Mouse (Mus musculus) c-Kit-positive CD71-positive TER-119-positive erythroid progenitor cells, embryonic 14.5 days (primary cell): ENCODE data around the gene Tmem253.
A peak's percentile ranks its signal among the peaks of the same experiment; 100 is the strongest.

Experiments
- DNase-seq: peaks from one replicate; pipeline ENCODE4 v3.0.0-alpha.2; 2013; ENCODE audit warnings: low spot score

Tmem253 gene

DNA sequence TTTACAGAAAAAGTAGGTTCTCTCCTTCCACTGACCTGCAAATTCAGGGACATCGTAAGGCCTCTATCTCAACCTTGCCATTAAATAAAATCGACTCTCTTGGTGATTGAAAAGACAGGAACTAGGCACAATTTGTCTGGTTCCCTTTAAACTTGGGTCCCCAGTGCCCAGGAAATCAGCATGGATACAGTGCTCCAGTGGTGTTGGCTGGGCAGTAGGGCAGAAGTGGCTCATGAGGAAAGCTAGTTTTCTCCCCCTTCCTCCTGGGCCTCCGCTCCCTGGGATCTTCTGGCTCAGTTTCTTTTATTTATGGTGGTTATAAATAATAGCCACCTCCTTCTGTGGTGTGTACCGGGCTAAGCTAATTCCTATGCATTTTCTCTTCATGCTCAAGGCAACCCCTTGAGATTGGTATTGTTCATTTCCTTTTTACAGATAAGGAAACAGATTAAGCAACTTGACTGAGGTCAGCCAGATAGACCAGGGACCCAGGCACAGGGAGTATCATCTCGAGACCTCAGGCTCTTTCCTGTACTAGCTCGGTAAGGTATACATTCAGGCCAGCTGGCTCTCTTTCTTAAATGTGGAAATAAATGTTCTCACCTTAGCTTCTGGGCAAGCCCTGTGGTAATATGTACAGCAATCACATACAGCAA is at the start of gene Tmem253:
TSS of gene Tmem253 (plus strand) at position 214 of the 656 bp plus-strand sequence.
- DNase-seq: no peak

GRCm38 (mm10) chr14:51967400-51967799 is 48.1 kb upstream of the Tmem253 start:
- no peak for DNase-seq

DNA sequence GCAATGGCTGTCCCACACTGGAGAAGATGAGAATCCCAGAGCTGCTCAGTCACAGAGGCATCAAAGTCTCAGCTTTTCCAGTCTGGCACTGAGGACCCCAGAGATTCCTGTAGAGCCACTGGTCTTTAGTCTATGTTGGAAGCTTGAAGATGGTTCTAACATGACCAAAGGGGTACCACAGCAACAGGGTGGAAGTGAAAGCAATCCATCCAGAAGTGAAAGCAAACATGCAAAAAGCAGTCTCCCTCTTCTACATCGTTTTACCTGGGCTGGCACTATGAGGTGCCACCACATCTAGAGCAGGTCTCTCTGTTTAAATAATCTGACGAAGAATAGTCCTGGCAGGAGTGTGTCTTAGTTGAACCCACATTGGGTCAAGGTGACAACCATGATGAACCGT is 36.2 kb upstream of the Tmem253 start:
- DNase-seq: no peak

- peak; percentile 39 for DNase-seq
Observed at GRCm38 (mm10) chr14:51983251-51983650, 32.2 kb upstream of the Tmem253 start.

DNA sequence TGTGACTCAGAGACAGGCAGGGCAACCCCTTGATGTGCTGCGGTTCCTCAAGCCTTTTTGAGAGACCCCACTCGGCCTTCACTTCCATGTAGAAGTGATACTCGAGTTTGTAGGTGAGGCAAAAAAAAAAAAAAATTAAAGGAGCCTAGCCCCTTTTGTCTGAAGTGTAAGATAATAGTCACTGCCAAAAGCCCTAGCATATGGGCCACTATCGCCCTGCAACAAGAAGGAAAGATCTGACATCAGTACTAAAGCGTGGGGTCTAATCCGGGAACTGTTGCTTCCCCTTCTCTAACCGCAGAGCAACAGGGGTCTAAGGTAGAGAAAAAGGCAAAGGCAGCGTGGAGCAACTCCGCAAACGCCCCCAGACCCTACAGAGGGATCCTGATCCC is 31.6 kb upstream of the Tmem253 start:
- no peak for DNase-seq

DNA sequence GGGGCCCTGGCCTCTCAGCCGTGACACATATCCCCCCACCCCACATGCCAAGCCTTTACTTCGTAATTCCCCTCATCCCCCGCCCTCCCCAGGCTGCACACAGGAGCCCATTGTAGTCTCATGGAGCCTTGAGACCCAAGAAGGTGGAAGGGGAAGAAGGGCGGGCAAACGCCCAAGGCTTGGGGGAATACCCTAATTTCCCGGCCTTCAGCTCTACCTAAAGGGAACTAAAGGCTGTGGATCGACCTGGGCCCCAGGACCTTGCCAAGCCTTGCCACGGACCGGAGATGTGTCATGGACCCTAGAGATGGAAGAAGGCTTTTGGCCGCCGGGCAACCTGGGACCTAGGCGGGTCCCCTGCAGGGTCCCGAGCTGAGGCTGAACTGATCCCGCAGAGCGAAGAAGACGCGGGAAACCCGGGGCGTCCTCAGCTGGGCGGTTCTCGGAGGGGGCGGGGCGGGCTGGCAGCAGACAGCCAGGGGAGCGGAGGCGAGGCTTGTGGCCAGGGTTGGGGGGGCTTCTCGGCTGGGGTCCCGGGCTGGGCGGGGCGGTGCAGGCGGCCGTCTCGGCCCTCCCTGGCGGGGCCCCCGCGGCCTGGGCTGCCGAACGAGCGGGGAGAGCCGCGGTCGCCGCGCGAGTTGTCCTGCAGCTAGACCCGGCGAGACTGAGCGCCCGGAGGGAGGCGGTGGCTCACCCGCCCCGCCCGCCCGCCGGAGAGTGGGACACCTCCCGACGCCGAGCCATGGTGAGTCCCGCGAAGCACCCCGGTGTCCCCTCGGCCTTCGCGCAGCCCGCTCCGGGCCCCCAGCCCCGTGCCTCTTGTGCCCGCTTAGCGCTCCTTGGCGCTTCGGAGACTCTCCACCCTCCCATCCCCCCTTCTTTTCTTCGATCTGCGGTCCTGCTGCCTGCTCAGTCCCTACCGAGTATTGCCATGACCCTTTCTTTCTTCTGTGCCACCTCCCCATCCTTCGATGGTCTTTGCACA is 30.9 kb upstream of the Tmem253 start, which contains the start of gene Arhgef40:
TSS of gene Arhgef40 (plus strand) at position 473 of the 985 bp plus-strand sequence.
- DNase-seq: peak; percentile 57

DNA sequence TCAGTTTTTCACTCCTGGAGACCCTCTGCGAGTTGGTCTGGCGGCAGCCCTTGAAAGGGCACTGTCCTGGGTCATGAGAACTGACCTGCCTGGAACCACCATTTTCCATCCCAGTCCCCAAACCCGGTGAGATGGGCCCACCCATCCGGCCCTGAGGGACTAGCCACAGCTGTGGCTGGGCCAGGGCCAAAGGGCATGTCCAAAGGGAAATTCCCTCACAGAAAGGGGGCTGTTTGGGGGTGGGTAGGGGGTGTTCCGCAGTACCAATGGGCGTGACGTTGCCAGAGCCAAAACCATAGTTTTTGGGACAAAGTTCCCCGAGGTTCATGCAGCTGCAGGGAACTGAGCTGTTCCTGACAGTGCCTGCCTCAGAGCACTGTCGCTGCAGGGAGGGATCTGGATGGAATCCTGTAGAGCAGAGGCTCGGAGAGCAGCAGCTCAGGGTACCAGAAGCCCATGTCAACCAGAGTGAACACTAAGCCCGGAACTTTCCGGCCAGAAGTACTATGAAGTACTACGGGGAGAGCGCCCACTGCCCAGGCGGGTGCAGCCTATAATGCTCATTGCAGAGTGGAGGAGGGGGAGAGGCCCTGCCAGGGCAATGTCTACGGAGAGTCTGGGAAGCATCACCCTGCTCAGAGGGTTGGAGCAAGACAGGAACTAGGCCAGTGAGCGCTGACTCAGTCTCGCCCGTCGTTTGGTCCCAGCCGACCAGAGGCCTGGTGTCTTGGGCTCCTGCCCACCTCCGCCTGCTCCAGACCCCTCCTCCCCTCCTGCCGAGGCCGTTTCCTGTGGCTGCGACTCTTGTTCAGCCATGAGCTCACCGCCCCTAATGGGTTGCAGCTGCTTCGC is 29.9 kb upstream of the Tmem253 start:
- no peak for DNase-seq

GRCm38 (mm10) chr14:51986153-51986505 is 29.3 kb upstream of the Tmem253 start:
- peak; percentile 70 for DNase-seq

DNA sequence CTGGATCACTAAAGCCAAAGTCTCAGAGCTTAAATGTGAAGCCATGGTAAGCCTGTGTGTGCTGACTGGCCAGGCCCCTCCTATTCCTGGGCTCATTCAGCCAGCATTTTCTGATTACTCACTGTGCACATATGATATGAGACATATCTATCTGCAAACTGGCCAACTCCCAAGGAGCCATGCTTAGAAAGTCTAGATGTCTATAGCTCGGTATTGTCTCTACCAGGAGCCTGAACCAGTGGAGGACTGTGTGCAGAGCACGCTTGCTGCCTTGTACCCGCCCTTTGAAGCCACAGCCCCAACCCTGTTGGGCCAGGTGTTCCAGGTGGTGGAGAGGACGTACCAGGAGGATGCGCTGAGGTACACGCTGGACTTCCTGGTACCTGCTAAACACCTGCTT is 28.3 kb upstream of the Tmem253 start:
- peak; percentile 60 for DNase-seq

GRCm38 (mm10) chr14:51988731-51989130 is 26.7 kb upstream of the Tmem253 start:
- no peak for DNase-seq

DNA sequence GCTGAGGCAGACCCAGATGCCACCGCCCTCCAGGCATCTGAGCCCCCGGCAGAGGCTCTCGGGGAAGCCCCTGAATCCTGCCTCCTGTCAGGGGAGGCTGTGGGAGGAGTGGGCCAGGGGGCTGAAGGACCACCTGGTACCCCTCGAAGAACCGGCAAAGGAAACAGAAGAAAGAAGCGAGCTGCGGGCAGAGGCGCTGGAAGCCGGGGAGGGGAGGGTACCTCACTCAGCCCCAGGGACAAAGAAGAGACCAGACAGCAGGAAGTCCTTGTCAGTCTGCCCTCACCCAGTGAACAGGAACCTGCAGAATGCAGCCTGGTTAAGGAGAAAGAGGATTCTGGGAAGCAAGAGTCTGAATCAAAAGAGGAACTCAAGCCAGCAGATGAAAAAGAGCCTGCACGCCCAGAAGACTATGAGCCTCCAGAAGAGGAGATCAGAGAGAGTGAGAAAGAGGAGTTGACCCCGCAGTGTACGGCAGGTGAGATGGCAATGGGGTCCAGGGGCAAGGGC is 25.9 kb upstream of the Tmem253 start:
- no peak for DNase-seq

DNA sequence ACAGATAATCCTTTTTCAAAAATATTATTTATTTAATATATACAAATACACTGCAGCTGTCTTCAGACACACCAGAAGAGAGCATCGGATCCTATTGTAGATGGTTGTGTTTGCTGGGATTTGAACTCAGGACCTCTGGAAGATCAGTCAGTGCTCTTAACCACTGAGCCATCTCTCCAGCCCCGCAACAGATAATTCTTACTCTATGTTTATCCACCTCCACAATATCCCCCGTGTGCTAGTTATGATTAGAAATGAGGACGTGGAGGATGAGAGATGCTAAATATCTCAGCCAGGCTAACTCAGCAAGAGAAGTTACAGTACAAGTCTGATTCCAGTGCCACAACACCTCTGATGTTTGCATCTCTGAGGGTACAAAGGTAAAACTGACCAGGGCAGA is 21.0 kb upstream of the Tmem253 start:
- no peak for DNase-seq

DNA sequence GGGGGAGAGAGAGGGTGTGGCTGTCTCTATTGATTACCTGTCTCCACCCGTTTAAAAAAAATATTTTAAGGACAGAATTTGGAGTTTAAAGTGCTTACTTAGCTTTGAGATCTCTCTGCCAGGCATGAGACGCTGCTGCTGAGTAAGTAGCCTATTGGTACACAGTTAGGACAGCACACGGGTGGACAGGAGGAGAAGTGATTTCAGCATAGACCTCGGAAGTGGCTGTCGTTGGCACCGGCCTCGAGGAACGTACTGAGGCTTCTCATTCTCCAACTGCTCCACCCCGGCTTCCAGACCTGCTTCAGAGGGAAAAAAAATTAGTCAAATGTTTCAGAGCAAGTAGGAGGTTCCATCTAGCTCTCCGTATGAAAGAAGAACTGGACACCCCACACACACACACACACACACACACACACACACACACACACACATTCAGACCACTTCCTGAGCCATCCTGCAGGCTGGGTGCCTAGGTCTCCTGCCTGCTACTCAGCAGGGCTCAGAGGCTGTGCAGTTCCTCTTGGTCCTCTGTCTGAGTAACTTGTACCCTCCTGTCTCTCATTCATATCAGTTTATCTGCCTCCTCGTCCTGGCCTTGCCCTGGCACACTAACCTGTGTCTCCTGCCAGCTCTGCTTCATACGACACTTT is 20.1 kb upstream of the Tmem253 start:
- DNase-seq: no peak

- DNase-seq: no peak
Observed at GRCm38 (mm10) chr14:51996231-51996841, 19.1 kb upstream of the Tmem253 start.

DNA sequence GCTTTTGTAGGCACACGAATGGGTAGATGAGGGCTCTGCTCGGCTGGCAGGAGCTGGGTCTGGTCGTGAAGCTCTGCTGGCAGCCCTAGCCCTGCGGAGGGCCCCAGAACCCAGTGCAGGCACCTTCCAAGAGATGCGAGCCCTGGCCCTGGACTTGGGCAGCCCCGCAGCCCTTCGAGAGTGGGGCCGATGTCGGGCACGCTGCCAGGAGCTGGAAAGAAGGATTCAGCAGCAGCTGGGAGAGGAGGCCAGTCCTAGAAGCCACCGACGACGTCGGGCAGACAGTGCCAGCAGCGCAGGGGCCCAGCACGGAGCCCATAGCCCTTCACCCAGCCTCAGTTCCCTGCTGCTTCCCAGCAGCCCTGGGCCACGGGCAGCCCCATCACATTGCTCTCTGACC is 18.6 kb upstream of the Tmem253 start:
- no peak for DNase-seq

DNA sequence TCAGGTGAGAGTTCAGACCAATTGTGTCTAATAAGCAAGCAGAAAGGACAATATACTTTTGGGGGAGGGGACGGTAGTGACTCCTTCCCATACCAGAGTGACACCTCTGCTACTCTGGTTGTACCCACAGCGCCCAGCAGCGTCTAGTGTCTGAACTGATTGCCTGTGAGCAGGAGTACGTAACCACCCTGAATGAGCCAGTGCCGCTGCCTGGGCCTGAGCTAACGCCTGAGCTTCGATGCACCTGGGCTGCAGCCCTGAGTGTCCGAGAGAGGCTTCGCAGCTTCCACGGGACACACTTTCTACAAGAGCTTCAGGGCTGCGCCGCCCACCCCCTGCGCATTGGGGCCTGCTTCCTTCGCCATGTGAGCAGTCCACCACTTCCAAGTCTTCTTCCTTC is 18.0 kb upstream of the Tmem253 start:
- DNase-seq: no peak

- no peak for DNase-seq
Observed at GRCm38 (mm10) chr14:52003981-52004495, 11.4 kb upstream of the Tmem253 start.

DNA sequence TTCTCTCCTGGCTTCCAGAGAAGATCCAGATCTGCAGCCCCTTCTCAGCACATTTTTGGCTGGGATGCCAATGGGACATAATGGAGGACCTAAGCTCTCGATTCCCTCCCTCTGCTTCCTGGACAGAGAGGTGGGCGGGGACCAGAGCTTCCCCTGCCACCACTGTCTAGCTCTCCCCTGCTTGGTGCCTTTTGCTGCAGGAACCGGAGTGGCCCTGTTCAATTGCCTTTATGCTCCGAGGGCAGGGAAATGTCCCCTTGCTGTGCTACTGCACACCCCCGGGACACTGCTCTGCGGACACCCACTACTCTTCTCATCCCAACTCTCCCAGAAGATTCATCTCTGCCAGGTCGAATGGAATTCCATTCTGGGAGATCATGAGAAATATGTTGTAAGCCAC is 10.3 kb upstream of the Tmem253 start:
- no peak for DNase-seq

DNA sequence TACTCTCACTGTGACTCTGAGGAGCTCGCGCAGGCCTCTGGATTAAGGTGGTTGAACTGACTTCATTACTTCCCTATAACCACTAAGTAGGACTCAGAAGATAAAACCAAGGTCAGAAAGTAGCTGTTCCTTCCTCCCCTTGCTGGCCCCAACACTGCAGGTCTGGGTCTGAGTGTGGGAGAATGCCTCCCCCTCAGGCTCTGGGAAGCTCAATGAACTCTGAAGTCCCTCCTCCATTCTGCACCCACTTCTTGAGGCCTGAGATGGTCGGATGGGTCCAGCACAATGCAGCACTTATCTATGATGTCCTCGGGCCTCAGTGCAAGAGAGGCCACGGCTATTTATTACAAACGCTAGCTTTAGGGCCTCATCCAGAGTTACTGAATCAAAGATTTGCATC is 9.8 kb upstream of the Tmem253 start:
- DNase-seq: no peak

DNA sequence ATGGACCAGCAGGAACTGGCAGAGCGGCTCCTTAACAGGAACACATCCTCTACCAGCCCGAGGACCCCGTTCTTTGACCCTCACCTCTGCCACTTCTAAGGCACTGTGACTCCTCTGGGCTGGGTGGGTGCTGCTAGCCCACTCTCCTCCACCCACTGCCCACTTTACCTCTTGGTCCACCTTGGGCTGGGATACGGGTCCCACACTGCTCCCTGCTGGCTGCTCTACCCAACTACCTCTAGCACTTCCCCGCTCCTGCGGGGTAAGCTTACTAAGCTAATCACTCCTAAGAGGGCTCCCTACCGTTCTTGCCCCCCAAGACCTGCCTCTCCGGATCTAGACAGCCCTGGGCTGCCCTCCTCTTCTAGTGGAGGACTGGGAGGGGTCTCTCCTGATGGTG is 9.2 kb upstream of the Tmem253 start:
- DNase-seq: no peak

DNA sequence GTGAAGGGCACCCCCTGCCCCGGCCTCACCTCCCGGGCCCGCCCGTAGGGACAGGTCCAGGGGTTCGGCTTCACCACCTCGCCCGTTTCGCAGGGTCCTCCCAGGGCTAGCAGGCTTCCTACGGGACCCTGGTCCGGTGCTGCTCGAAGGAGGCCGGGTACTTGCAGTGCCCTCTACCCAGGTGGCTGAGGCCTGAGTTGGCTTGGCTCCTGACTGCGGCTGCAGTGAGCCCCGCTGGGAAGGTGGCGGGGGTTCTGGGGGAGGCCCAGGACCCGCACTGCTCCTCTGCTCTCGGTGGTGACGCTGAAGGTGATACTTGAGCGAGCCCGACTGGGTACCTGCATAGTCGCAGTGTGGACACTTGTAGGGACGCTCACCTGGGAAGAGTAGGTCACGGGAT is 8.7 kb upstream of the Tmem253 start:
- no peak for DNase-seq
